Mouse (Mus musculus) MEL (cell line): ENCODE data around the gene Msl1. TPM values are rescaled to one million over a fixed set of nuclear protein-coding genes. Genes with fewer than 3 reads are reported as not detected.
A peak's percentile ranks its signal among the peaks of the same experiment; 100 is the strongest.

Experiments used
- DNase-seq: peaks from one replicate; pipeline ENCODE4 v3.0.0; 2011; ENCODE audit warnings: low read depth, low spot score
- H3K27ac ChIP-seq: 2 replicates; pipeline ENCODE4 v1.5.1; 2012; ENCODE audit warnings: low read depth, mild to moderate bottlenecking, control low read depth, low read length, moderate library complexity; ENCODE audit not compliant: control insufficient read depth
- H3K27me3 ChIP-seq, 2 experiments: fragments of 150-350 bp in 1 of 2; sonication (generic) in 1 of 2; 2 replicates each; pipeline ENCODE4 v1.6.1; 2012; ENCODE audit warnings: low read length in 2 of 2, mild to moderate bottlenecking in 2 of 2, improper control_type of control experiment in 1 of 2, moderate library complexity in 1 of 2; ENCODE audit not compliant: insufficient read depth in 2 of 2, control insufficient read depth in 1 of 2
- H3K36me3 ChIP-seq, 2 experiments: 2 replicates each; pipeline ENCODE4 v1.6.1; 2012 to 2014; ENCODE audit warnings: low read length in 2 of 2, improper control_type of control experiment in 1 of 2, inconsistent platforms in 1 of 2, mild to moderate bottlenecking in 1 of 2; ENCODE audit not compliant: insufficient read depth in 2 of 2, control insufficient read depth in 1 of 2
- H3K4me1 ChIP-seq, 2 experiments: fragments of 150-350 bp in 1 of 2; sonication (generic) in 1 of 2; 2 replicates each; pipeline ENCODE4 v1.6.1; 2012; ENCODE audit warnings: low read length in 2 of 2, improper control_type of control experiment in 1 of 2, mild to moderate bottlenecking in 1 of 2; ENCODE audit not compliant: insufficient read depth in 2 of 2, control insufficient read depth in 1 of 2
- H3K4me3 ChIP-seq, 2 experiments: fragments of 150-350 bp in 1 of 2; sonication (generic) in 1 of 2; 2 replicates each; pipeline ENCODE4 v1.5.1; 2012; ENCODE audit warnings: low read depth in 2 of 2, low read length in 2 of 2, mild to moderate bottlenecking in 2 of 2, moderate library complexity in 2 of 2, control low read depth in 1 of 2, improper control_type of control experiment in 1 of 2; ENCODE audit not compliant: control insufficient read depth in 1 of 2, insufficient read depth in 1 of 2
- H3K79me2 ChIP-seq: 2 replicates; pipeline ENCODE4 v1.6.1; 2012; ENCODE audit warnings: mild to moderate bottlenecking, low read length, moderate library complexity; ENCODE audit not compliant: control insufficient read depth, poor library complexity, insufficient read depth
- H3K9ac ChIP-seq: 2 replicates; pipeline ENCODE4 v1.6.1; 2012; ENCODE audit warnings: low read depth, mild to moderate bottlenecking, control low read depth, low read length, moderate library complexity; ENCODE audit not compliant: control insufficient read depth, poor library complexity, severe bottlenecking
- H3K9me3 ChIP-seq: fragments of 150-350 bp; sonication (generic); replicated peaks from 2 replicates; pipeline ENCODE4 v1.6.1; 2012; ENCODE audit warnings: mild to moderate bottlenecking, low read length, improper control_type of control experiment, moderate library complexity; ENCODE audit not compliant: insufficient read depth
- CHD2 ChIP-seq: IDR thresholded peaks from 2 replicates; pipeline ENCODE4 v1.6.1; 2011; ENCODE audit warnings: low read length, improper control_type of control experiment
- CTCF ChIP-seq, 3 experiments: IDR thresholded peaks in 2 of 3; conservative IDR thresholded peaks in 1 of 3; 2 replicates each; pipeline ENCODE4 v1.5.1; 2011 to 2012; ENCODE audit warnings: low read length in 3 of 3, low read depth in 2 of 3, mild to moderate bottlenecking in 2 of 3, improper control_type of control experiment in 1 of 3, inconsistent platforms in 1 of 3, mixed read lengths in 1 of 3, moderate library complexity in 1 of 3; ENCODE audit not compliant: control insufficient read depth in 1 of 3, insufficient read depth in 1 of 3, poor library complexity in 1 of 3, severe bottlenecking in 1 of 3
- ELF1 ChIP-seq: IDR thresholded peaks from 2 replicates; pipeline ENCODE4 v1.6.1; 2014; ENCODE audit warnings: low read depth, mild to moderate bottlenecking, inconsistent platforms, low read length, improper control_type of control experiment, moderate library complexity
- ETS1 ChIP-seq: IDR thresholded peaks from 2 replicates; pipeline ENCODE4 v1.6.1; 2012; ENCODE audit warnings: low read depth, mild to moderate bottlenecking, inconsistent platforms, low read length, improper control_type of control experiment, moderate library complexity
- GABPA ChIP-seq: IDR thresholded peaks from 2 replicates; pipeline ENCODE4 v1.6.1; 2012; ENCODE audit warnings: low read depth, mild to moderate bottlenecking, inconsistent platforms, low read length, improper control_type of control experiment, moderate library complexity
- GATA1 ChIP-seq: IDR thresholded peaks from 2 replicates; pipeline ENCODE4 v1.6.1; 2011; ENCODE audit warnings: low read depth, low read length, improper control_type of control experiment
- MAX ChIP-seq: IDR thresholded peaks from 2 replicates; pipeline ENCODE4 v1.6.1; 2011; ENCODE audit warnings: low read length, improper control_type of control experiment
- MAZ ChIP-seq: IDR thresholded peaks from 2 replicates; pipeline ENCODE4 v1.6.1; 2012; ENCODE audit warnings: low read depth, mild to moderate bottlenecking, inconsistent platforms, low read length, improper control_type of control experiment
- MEF2A ChIP-seq: IDR thresholded peaks from 2 replicates; pipeline ENCODE4 v1.6.1; 2014; ENCODE audit warnings: low read depth, mild to moderate bottlenecking, inconsistent platforms, low read length, improper control_type of control experiment; ENCODE audit not compliant: poor library complexity, insufficient replicate concordance, severe bottlenecking; ENCODE audit errors: extremely low read depth
- MXI1 ChIP-seq: IDR thresholded peaks from 2 replicates; pipeline ENCODE4 v1.6.1; 2011; ENCODE audit warnings: mild to moderate bottlenecking, low read depth, low read length, improper control_type of control experiment
- MYC ChIP-seq: IDR thresholded peaks from 2 replicates; pipeline ENCODE4 v1.6.1; 2011; ENCODE audit warnings: low read depth, mild to moderate bottlenecking, low read length, improper control_type of control experiment, moderate library complexity
- NELFE ChIP-seq: IDR thresholded peaks from 2 replicates; pipeline ENCODE4 v1.6.1; 2011; ENCODE audit warnings: low read depth, low read length, improper control_type of control experiment
- NRF1 ChIP-seq: IDR thresholded peaks from 2 replicates; pipeline ENCODE4 v1.6.1; 2014; ENCODE audit warnings: low read depth, mild to moderate bottlenecking, inconsistent platforms, low read length, improper control_type of control experiment, moderate library complexity; ENCODE audit not compliant: poor library complexity, insufficient read depth, severe bottlenecking
- POLR2A ChIP-seq, 2 experiments: IDR thresholded peaks; 2 replicates each; pipeline ENCODE4 v1.6.1; 2011 to 2012; ENCODE audit warnings: low read length in 2 of 2, mild to moderate bottlenecking in 2 of 2, control low read depth in 1 of 2, improper control_type of control experiment in 1 of 2, low read depth in 1 of 2, moderate library complexity in 1 of 2; ENCODE audit not compliant: control insufficient read depth in 1 of 2, insufficient read depth in 1 of 2, poor library complexity in 1 of 2
- POLR2AphosphoS2 ChIP-seq: IDR thresholded peaks from 2 replicates; pipeline ENCODE4 v1.6.1; 2011; ENCODE audit warnings: low read length, improper control_type of control experiment
- POLR2AphosphoS5 ChIP-seq: IDR thresholded peaks from 2 replicates; pipeline ENCODE4 v1.6.1; 2012; ENCODE audit warnings: low read depth, borderline replicate concordance, mild to moderate bottlenecking, inconsistent platforms, low read length, moderate library complexity, mixed read lengths
- RAD21 ChIP-seq: IDR thresholded peaks from 2 replicates; pipeline ENCODE4 v1.6.1; 2011; ENCODE audit warnings: mild to moderate bottlenecking, low read depth, low read length, improper control_type of control experiment
- RCOR1 ChIP-seq: IDR thresholded peaks from 2 replicates; pipeline ENCODE4 v1.6.1; 2012; ENCODE audit warnings: low read depth, mild to moderate bottlenecking, inconsistent platforms, low read length, improper control_type of control experiment
- SIN3A ChIP-seq: IDR thresholded peaks from 2 replicates; pipeline ENCODE4 v1.6.1; 2012; ENCODE audit warnings: low read length, improper control_type of control experiment, inconsistent platforms
- TAL1 ChIP-seq: IDR thresholded peaks from 2 replicates; pipeline ENCODE4 v1.6.1; 2012; ENCODE audit warnings: mild to moderate bottlenecking, inconsistent platforms, low read length, moderate library complexity, mixed read lengths
- UBTF ChIP-seq: IDR thresholded peaks from 2 replicates; pipeline ENCODE4 v1.6.1; 2012; ENCODE audit warnings: low read depth, mild to moderate bottlenecking, inconsistent platforms, low read length, improper control_type of control experiment, moderate library complexity, borderline replicate concordance; ENCODE audit not compliant: insufficient read depth
- USF1 ChIP-seq: IDR thresholded peaks from 2 replicates; pipeline ENCODE4 v1.6.1; 2014; ENCODE audit warnings: low read depth, mild to moderate bottlenecking, inconsistent platforms, low read length, improper control_type of control experiment, moderate library complexity
- ZC3H11A ChIP-seq: IDR thresholded peaks from 2 replicates; pipeline ENCODE4 v1.6.1; 2012; ENCODE audit warnings: low read depth, mild to moderate bottlenecking, inconsistent platforms, low read length, improper control_type of control experiment
- ZKSCAN1 ChIP-seq: IDR thresholded peaks from 2 replicates; pipeline ENCODE4 v1.6.1; 2012; ENCODE audit warnings: low read depth, mild to moderate bottlenecking, inconsistent platforms, low read length, improper control_type of control experiment, moderate library complexity
- polyA plus RNA-seq, 2 experiments: library from polyadenylated mRNA; stranded (reverse) in 1 of 2; unstranded in 1 of 2; fragments of >175 nt in 1 of 2; fragments of >200 nt in 1 of 2; gene quantifications; 2 replicates each; pipeline versions ENCODE4 v1.2.1 to v1.2.4; 2012; ENCODE audit warnings: low replicate concordance in 2 of 2, low read depth in 1 of 2; ENCODE audit not compliant: insufficient read length in 2 of 2, insufficient read depth in 1 of 2, missing spikeins in 1 of 2
- total RNA-seq: library from RNA; depleted of rRNA; stranded (reverse); fragments of 300-350 nt; gene quantifications from 2 replicates; pipeline ENCODE4 v1.2.3, GENCODE M21; 2012

Gene Msl1
- total and polyA plus RNA-seq, 3 experiments = 37.1 to 49.4 TPM; not detected in 1

GRCm38 (mm10) chr11:98835725-98836124 lies 40.4 kb downstream of the Msl1 start:
- Histone ChIP-seq H3K27me3 (no peaks in the 10 kb centered on the region), H3K4me3 (no peak overlapping the region), H3K4me1 (peaks cover 0 to 5% of the 10 kb centered on the region in 2 experiments; a peak in 1 of 4 replicates), H3K9ac (no peak overlapping the region), H3K79me2 (no peaks in the 10 kb centered on the region; the same call in 1 of the 2 replicates), H3K27ac (no peak overlapping the region), H3K9me3 (no peaks in the 10 kb centered on the region), H3K36me3 (peaks cover 3 to 20% of the 10 kb centered on the region in 2 experiments)
- DNase-seq = no peak
- 0 out of 2 replicates have a peak, but pooled peaks have one; percentile 20 for TF ChIP-seq POLR2AphosphoS2
- no peak for TF ChIP-seq RAD21

DNA sequence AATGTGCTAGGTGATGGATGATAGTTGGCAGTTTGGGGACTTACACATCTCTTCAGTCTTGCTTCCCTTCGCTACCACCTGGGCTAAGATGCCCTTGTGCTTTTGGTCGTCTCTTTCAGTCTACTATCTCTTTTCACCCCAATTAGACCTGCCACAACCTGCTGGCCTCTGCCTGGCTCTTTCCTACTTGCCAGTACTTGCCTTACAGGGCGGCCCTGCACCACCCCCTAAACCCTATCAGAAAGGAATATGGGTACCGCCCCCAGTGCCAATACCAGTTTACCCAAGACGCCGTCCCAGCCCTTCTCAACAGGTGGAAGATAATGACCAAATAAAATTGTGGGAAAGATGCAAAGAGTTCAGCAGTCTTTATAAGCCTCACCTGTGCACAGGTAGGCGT lies 40.8 kb downstream of the Msl1 start:
- Histone ChIP-seq H3K79me2 (no peaks in the 10 kb centered on the region; the same call in 1 of the 2 replicates), H3K4me1 (peaks cover 0 to 5% of the 10 kb centered on the region in 2 experiments; a peak in 1 of 4 replicates), H3K36me3 (peaks cover 3 to 18% of the 10 kb centered on the region in 2 experiments), H3K4me3 (peak overlapping the region; percentile 42 to 60), H3K27me3 (no peaks in the 10 kb centered on the region), H3K27ac (no peak overlapping the region), H3K9me3 (no peaks in the 10 kb centered on the region), H3K9ac (peak overlapping the region; percentile 51)
- TF ChIP-seq MAX = 0 out of 2 replicates have a peak, but pooled peaks have one; percentile 14
- TF ChIP-seq POLR2AphosphoS5 = no peak
- TF ChIP-seq POLR2AphosphoS2 = no peak
- DNase-seq = no peak

DNA sequence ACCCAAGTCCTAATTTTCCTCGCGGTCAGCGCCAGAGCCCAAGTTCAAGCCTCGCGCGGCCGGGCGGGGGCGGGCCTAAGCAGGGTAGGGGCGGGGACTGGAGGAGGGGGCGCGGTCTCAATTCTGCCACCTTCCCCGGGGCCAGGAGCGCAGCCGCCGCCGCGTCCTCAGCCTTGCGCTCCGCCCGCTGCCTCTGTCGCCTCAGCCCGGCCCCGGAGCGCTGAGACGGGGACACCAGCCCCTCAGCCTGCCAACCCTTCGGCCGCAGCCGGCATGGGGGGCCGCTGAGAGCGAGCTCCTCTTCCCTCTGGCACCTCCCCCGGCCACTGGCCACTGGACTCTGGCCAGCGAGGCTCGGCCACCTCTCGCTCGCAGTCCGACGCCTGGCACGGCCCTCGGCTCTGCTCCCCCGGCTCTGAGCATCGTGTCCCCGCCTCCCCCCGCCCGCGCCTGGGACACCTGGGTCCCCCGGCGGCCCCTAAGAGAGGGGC lies 41.4 kb downstream of the Msl1 start, which contains the start of gene Rapgefl1:
Rapgefl1 (plus strand) TSS at position 135 of the 491 bp plus-strand sequence.
- H3K27ac ChIP-seq = no peak within 1 kb of the TSS
- no peaks in the 10 kb centered on the region for H3K9me3 ChIP-seq
- peaks cover 0 to 5% of the 10 kb centered on the region in 2 experiments; a peak in 1 of 4 replicates for H3K4me1 ChIP-seq
- peak within 1 kb of the TSS; percentile 75 to 98 for H3K4me3 ChIP-seq
- peak; percentile 88 for DNase-seq
- peak within 1 kb of the TSS; percentile 85 for H3K9ac ChIP-seq
- peaks cover 3 to 13% of the 10 kb centered on the region in 2 experiments for H3K36me3 ChIP-seq
- no peaks in the 10 kb centered on the region for H3K27me3 ChIP-seq
- no peaks in the 10 kb centered on the region; the same call in 1 of the 2 replicates for H3K79me2 ChIP-seq
- TF ChIP-seq SIN3A (peak; percentile 60), UBTF (0 out of 2 replicates have a peak, but pooled peaks have one; percentile 69), TAL1 (no peak), NELFE (peak; percentile 28; the same call in 1 of the 2 replicates), ELF1 (0 out of 2 replicates have a peak, but pooled peaks have one; percentile 13), MYC (no peak), CHD2 (no peak), MAZ (peak; percentile 83; the same call in 1 of the 2 replicates), MXI1 (peak; percentile 52; the same call in 1 of the 2 replicates), RCOR1 (no peak), GABPA (no peak), GATA1 (no peak), NRF1 (peak; percentile 63), CTCF (IDR thresholded peaks at IDR 0.05 in 2 of 3, conservative IDR thresholded peaks at IDR 0.05 in 1 of 3; ENCODE audit: control insufficient read depth in 1 of 3, insufficient read depth in 1 of 3, low read depth in 2 of 3, low read length in 3 of 3, poor library complexity in 1 of 3, severe bottlenecking in 1 of 3) (0 out of 6 replicates have a peak, but pooled peaks of 1 of the 3 experiments have one; percentile 2), MEF2A (no peak), ZC3H11A (no peak), POLR2A (IDR thresholded peaks at IDR 0.05; ENCODE audit: control insufficient read depth in 1 of 2, insufficient read depth in 1 of 2, low read depth in 1 of 2, low read length in 2 of 2, poor library complexity in 1 of 2) (0 out of 4 replicates have a peak, but pooled peaks of 1 of the 2 experiments have one; percentile 15), USF1 (0 out of 2 replicates have a peak, but pooled peaks have one; percentile 10), ETS1 (no peak), ZKSCAN1 (no peak), MAX (no peak)
